Comparison of ENCODE assay signal across 21 mouse cellular contexts in genomic region chr4:110161600-110161999, GRCm38 (mm10).
"Had no signal": no experiment of that assay in that cellular context is flagged by ENCODE, and none has a peak within 500 bp of the region (broad histone marks: within the 10 kb centered on the region; RNA-seq: fewer than 3 reads in every experiment).

No protein-coding gene starts in this region.

- H3K4me3 ChIP-seq: liver, embryonic 15.5 days; lung, embryonic 15.5 days; midbrain, embryonic 13.5 days; midbrain, embryonic 15.5 days; neural tube, embryonic 13.5 days; neural tube, embryonic 15.5 days had no signal

- DNase-seq: liver, postnatal 0 days; lung, adult 2 months; lung, postnatal 14 days; lung, postnatal 36 days; retina, postnatal 1 day; right cerebral cortex, adult 18-20 months; right cerebral cortex, postnatal 25 days; right cerebral cortex, postnatal 4 days; spleen, adult 18-20 months; thymus, adult 18-20 months; thymus, postnatal 14 days; thymus, postnatal 36 days had no signal

- ATAC-seq: liver, postnatal 0 days; lung, postnatal 0 days; midbrain, embryonic 13.5 days; midbrain, embryonic 15.5 days had no signal

- H3K4me2 ChIP-seq: liver, embryonic 15.5 days; lung, embryonic 15.5 days; midbrain, embryonic 11.5 days; midbrain, embryonic 13.5 days; midbrain, embryonic 15.5 days; neural tube, embryonic 13.5 days; neural tube, embryonic 15.5 days had no signal

- H3K9ac ChIP-seq: liver, embryonic 15.5 days; liver, postnatal 0 days; lung, embryonic 15.5 days; midbrain, embryonic 13.5 days; midbrain, embryonic 15.5 days; neural tube, embryonic 13.5 days; neural tube, embryonic 15.5 days had no signal

- H3K27ac ChIP-seq: liver, embryonic 15.5 days; lung, embryonic 15.5 days; macrophage; midbrain, embryonic 13.5 days; midbrain, embryonic 15.5 days; neural tube, embryonic 13.5 days; neural tube, embryonic 15.5 days had no signal

- H3K27me3 ChIP-seq: liver, embryonic 15.5 days; lung, embryonic 15.5 days; midbrain, embryonic 13.5 days; midbrain, embryonic 15.5 days; neural tube, embryonic 13.5 days; neural tube, embryonic 15.5 days had no signal

- H3K9me3 ChIP-seq: liver, embryonic 15.5 days; lung, embryonic 15.5 days; midbrain, embryonic 13.5 days; midbrain, embryonic 15.5 days; neural tube, embryonic 13.5 days; neural tube, embryonic 15.5 days had no signal

- H3K36me3 ChIP-seq: liver, embryonic 15.5 days; lung, embryonic 15.5 days; midbrain, embryonic 13.5 days; midbrain, embryonic 15.5 days; neural tube, embryonic 13.5 days; neural tube, embryonic 15.5 days had no signal

- H3K4me1 ChIP-seq: liver, embryonic 15.5 days; midbrain, embryonic 15.5 days had no signal
